Mouse (Mus musculus): ENCODE results near the gene Scaf1.

- TF ChIP-seq MAZ (IDR thresholded peaks at IDR 0.05; ENCODE audit: low read depth, low read length) (no peak), POLR2A (IDR thresholded peaks at IDR 0.05; ENCODE audit: control insufficient read depth in 1 of 2, insufficient read depth in 1 of 2, low read depth in 1 of 2, low read length in 2 of 2, poor library complexity in 1 of 2) (no peak), HCFC1 (IDR thresholded peaks at IDR 0.05; ENCODE audit: low read depth, low read length) (no peak), EP300 (IDR thresholded peaks at IDR 0.05; ENCODE audit: low read depth in 1 of 2, low read length in 2 of 2) (no peak), MYB (IDR thresholded peaks at IDR 0.05; ENCODE audit: low read depth, low read length) (no peak)
Measured at GRCm38 (mm10) chr7:45012011-45012410, 4.2 kb downstream of the Scaf1 start.

Data from MEL (cell line).